Mouse (Mus musculus) heart, postnatal 0 days (tissue): ENCODE measurements around the gene Zdhhc6.

Source experiments
- CTCF ChIP-seq: IDR thresholded peaks from 2 replicates; pipeline ENCODE4 v1.5.1; 2016; ENCODE audit warnings: antibody characterized with exemption, control low read depth, low read depth
- EP300 ChIP-seq: IDR thresholded peaks from 2 replicates; pipeline ENCODE4 v1.6.1; 2016; ENCODE audit warnings: antibody characterized with exemption, low read depth

- TF ChIP-seq CTCF: no peak
- no peak for TF ChIP-seq EP300
Measured at GRCm38 (mm10) chr19:55276770-55277169, 39.1 kb downstream of the Zdhhc6 start.
